In the genomic region with DNA sequence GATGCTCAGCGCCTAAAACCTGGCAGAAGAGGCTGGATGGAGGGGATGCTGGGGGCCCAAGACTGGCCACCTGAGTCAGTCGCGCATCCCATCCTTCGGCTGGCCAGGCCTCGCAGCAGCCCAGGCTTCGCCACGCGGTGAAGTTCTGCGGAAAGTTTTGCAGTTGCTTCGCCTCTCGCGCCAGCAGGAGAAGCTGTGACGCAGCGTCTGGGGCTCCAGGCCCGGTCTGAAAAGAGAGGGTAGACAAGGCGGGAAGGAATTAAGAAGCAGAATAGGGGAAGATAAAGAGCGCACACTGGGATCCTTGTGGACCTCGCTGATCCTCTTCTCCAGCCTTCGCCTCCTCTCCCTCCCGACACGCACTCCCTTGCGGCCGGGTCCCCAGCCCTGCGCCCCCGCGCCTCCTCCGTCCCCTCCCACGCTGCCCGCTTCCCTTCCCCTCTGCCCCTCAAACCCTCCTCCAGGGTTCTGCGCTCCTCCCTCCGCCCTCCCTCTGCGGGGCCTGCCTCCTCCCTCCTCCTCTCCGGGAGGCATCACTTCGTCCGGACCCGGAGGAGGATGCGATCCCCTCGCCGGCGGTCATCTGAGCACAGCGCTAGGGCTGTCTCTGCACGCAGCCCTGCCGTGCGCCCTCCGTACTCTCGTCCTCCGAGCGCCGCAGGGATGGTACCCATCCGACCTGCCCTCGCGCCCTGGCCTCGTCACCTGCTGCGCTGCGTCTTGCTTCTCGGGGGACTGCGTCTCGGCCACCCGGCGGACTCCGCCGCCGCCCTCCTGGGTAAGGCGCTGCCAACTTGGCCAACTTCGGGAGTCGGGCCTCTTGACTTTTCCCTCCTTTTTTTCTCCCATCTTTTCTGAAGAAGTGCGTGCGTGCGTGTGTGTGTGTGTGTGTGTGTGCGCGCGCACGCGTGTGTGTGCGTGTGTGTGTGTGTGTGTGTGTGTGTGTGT, we compare ENCODE assay signal across 8 mouse cellular contexts. TPM values are rescaled to one million over a fixed set of nuclear protein-coding genes. Genes with fewer than 3 reads are reported as not detected.
DNase-seq lines count a peak whose midpoint lies in the region; ATAC-seq lines count a peak whose summit lies in the region.

A gene (plus strand): TSS at position 520 of the 948 bp plus-strand sequence.

- under 1% methylated on average over 66 of the region's 75 CpGs for WGBS in forebrain, embryonic 13.5 days
- WGBS in limb, embryonic 10.5 days = under 1% methylated on average over 74 of the region's 75 CpGs
- WGBS in midbrain, embryonic 10.5 days = under 1% methylated on average over 73 of the region's 75 CpGs

- ATAC-seq in forebrain, embryonic 13.5 days = peak; percentile 71

- H3K4me3 ChIP-seq in forebrain, embryonic 13.5 days = peak within 1 kb of the TSS; percentile 62
- H3K4me3 ChIP-seq in limb, embryonic 10.5 days = peak within 1 kb of the TSS; percentile 86
- peak within 1 kb of the TSS; percentile 82 for H3K4me3 ChIP-seq in midbrain, embryonic 10.5 days

- peak within 1 kb of the TSS; percentile 73 for H3K9ac ChIP-seq in forebrain, embryonic 13.5 days

- intact Hi-C loops in heart, postnatal 10 days (cut with DNase I) = loop anchor here (2.0 kb wide), 1 partner anchor 20 kb away; no protein-coding TSS in a partner anchor

- peak within 1 kb of the TSS; percentile 98 for H3K4me2 ChIP-seq in forebrain, embryonic 13.5 days

- peak; percentile 8 for DNase-seq in cerebellum, adult 9-11 months
- DNase-seq in cerebellum, adult 18-20 months = no peak
- DNase-seq in adrenal gland, adult 2 months = peak; percentile 63
- peak; percentile 77 for DNase-seq in heart, postnatal 10 days
- peak; percentile 88 for DNase-seq in limb, embryonic 10.5 days (ENCODE audit: low spot score)
- DNase-seq in midbrain, embryonic 10.5 days (ENCODE audit: low spot score) = peak; percentile 84
- peak; percentile 70 for DNase-seq in testis, postnatal 14 days (ENCODE audit: low spot score)

- peak within 1 kb of the TSS; percentile 67 for H3K27ac ChIP-seq in forebrain, embryonic 13.5 days
- peak within 1 kb of the TSS; percentile 99 for H3K27ac ChIP-seq in limb, embryonic 10.5 days
- H3K27ac ChIP-seq in midbrain, embryonic 10.5 days (replicated peaks) = peak within 1 kb of the TSS; percentile 96

- H3K27me3 ChIP-seq in forebrain, embryonic 13.5 days = no peaks in the 10 kb centered on the region
- H3K27me3 ChIP-seq in limb, embryonic 10.5 days (ENCODE audit: low read depth, poor library complexity, severe bottlenecking) = no peaks in the 10 kb centered on the region
- H3K27me3 ChIP-seq in midbrain, embryonic 10.5 days (ENCODE audit: low read depth, poor library complexity, severe bottlenecking) = no peaks in the 10 kb centered on the region

- no peaks in the 10 kb centered on the region for H3K9me3 ChIP-seq in forebrain, embryonic 13.5 days (replicated peaks)
- H3K9me3 ChIP-seq in limb, embryonic 10.5 days (replicated peaks) = no peaks in the 10 kb centered on the region
- no peaks in the 10 kb centered on the region for H3K9me3 ChIP-seq in midbrain, embryonic 10.5 days (replicated peaks)

- peaks cover 5% of the 10 kb centered on the region for H3K36me3 ChIP-seq in forebrain, embryonic 13.5 days (ENCODE audit: poor library complexity, severe bottlenecking)
- H3K36me3 ChIP-seq in limb, embryonic 10.5 days = peaks cover 31% of the 10 kb centered on the region
- peaks cover 28% of the 10 kb centered on the region for H3K36me3 ChIP-seq in midbrain, embryonic 10.5 days

- H3K4me1 ChIP-seq in forebrain, embryonic 13.5 days = peaks cover 35% of the 10 kb centered on the region
- peaks cover 63% of the 10 kb centered on the region for H3K4me1 ChIP-seq in limb, embryonic 10.5 days
- peaks cover 64% of the 10 kb centered on the region for H3K4me1 ChIP-seq in midbrain, embryonic 10.5 days

RNA-seq across cellular contexts. Expression of the gene that starts here (rescaled TPM):
- total RNA-seq in adrenal gland, adult 2 months (2021) = 10 to 100 TPM; 17.0 to 24.9 TPM
- 30.2 and 35.7 TPM in 2 replicates for polyA plus RNA-seq in adrenal gland, adult 2 months (2012; rRNA removed)
- 4.5 and 6.3 TPM in 2 replicates for polyA plus RNA-seq in forebrain, embryonic 13.5 days (2015; fragmentation: Nextera tagmentation; extraction: Ambion mirVana)
- total RNA-seq in heart, postnatal 10 days (2021) = 10 to 100 TPM; 35.1 to 35.9 TPM
- 27.6 and 31.6 TPM in 2 replicates for polyA plus RNA-seq in limb, embryonic 10.5 days (2016; fragmentation: Nextera tagmentation; extraction: Ambion mirVana)
- polyA plus RNA-seq in midbrain, embryonic 10.5 days (2016; fragmentation: Nextera tagmentation; extraction: Ambion mirVana) = 16.5 and 16.9 TPM in 2 replicates

Comparison
In these comparisons a context has a peak if more than half of its experiments do, and no peak if none do; other contexts are left out.
1. DNase-seq: peak in cerebellum, adult 9-11 months (single experiment), adrenal gland, adult 2 months (single experiment), heart, postnatal 10 days (2 of 2), limb, embryonic 10.5 days (single experiment), midbrain, embryonic 10.5 days (single experiment) and testis, postnatal 14 days (single experiment); none in cerebellum, adult 18-20 months (0 of 2).
2. Peak in every context shown above with its lines, with median percentiles within 50 percentile points of each other: H3K27ac ChIP-seq and H3K4me3 ChIP-seq.